Mouse (Mus musculus) intestine, embryonic 15.5 days (tissue): ENCODE measurements around the gene Cdk15. TPM values are rescaled to one million over a fixed set of nuclear protein-coding genes. Genes with fewer than 3 reads are reported as not detected.

Experiments
- ATAC-seq: fragments of 200-750 bp; cut with Nextera tagmentation; 2 replicates; pipeline ENCODE4 v1.8.0; 2017; ENCODE audit warnings: moderate TSS enrichment, moderate library complexity
- H3K27ac ChIP-seq: fragments of 300-500 bp; sonication (generic); 2 replicates; pipeline ENCODE4 v1.5.1; 2015; ENCODE audit warnings: mild to moderate bottlenecking, inconsistent platforms
- H3K27me3 ChIP-seq: fragments of 300-500 bp; sonication (generic); replicated peaks from 2 replicates; pipeline ENCODE4 v1.6.1; 2015; ENCODE audit warnings: inconsistent platforms
- H3K36me3 ChIP-seq: fragments of 300-500 bp; sonication (generic); 2 replicates; pipeline ENCODE4 v1.6.1; 2015; ENCODE audit warnings: inconsistent platforms
- H3K4me1 ChIP-seq: fragments of 300-500 bp; sonication (generic); replicated peaks from 2 replicates; pipeline ENCODE4 v1.6.1; 2015; ENCODE audit warnings: inconsistent platforms
- H3K4me2 ChIP-seq: fragments of 300-500 bp; sonication (generic); replicated peaks from 2 replicates; pipeline ENCODE4 v1.6.1; 2015; ENCODE audit warnings: mild to moderate bottlenecking, inconsistent platforms
- H3K4me3 ChIP-seq: fragments of 300-500 bp; sonication (generic); replicated peaks from 2 replicates; pipeline ENCODE4 v1.5.1; 2015; ENCODE audit warnings: inconsistent platforms
- H3K9ac ChIP-seq: fragments of 300-500 bp; sonication (generic); 2 replicates; pipeline ENCODE4 v1.6.1; 2015; ENCODE audit warnings: inconsistent platforms
- H3K9me3 ChIP-seq: fragments of 300-500 bp; sonication (generic); 2 replicates; pipeline ENCODE4 v1.6.1; 2016; ENCODE audit warnings: inconsistent platforms
- WGBS: fragments of 180-500 bp; shearing (Covaris S2); methylation state at CpG from one replicate; pipeline ENCODE4 v1.1.7; 2015; 5-methylcytosine and 5-hydroxymethylcytosine counted together
- polyA plus RNA-seq: library from polyadenylated mRNA; unstranded; fragments of >200 nt; fragmentation: Nextera tagmentation; extraction: Ambion mirVana; gene quantifications from 2 replicates; pipeline ENCODE4 v1.2.1, GENCODE M21; 2015

Cdk15 gene
- polyA plus RNA-seq, 1 experiment from 2014 or later: 0.20 TPM

GRCm38 (mm10) chr1:59237614-59238211 lies 19.0 kb upstream of the Cdk15 start:
- WGBS: under 1% methylated on average over 19 of the region's 19 CpGs
- ATAC-seq: peak; percentile 71
- peak overlapping the region; percentile 88 for H3K4me3 ChIP-seq

GRCm38 (mm10) chr1:59243770-59244169 lies 12.9 kb upstream of the Cdk15 start:
- Histone ChIP-seq H3K4me2 (no peak overlapping the region), H3K27ac (no peak overlapping the region), H3K9me3 (no peaks in the 10 kb centered on the region), H3K27me3 (no peaks in the 10 kb centered on the region), H3K4me1 (no peaks in the 10 kb centered on the region), H3K4me3 (no peak overlapping the region), H3K36me3 (no peaks in the 10 kb centered on the region), H3K9ac (no peak overlapping the region)
- ATAC-seq: no peak
- WGBS: 66% methylated on average over 2 of the region's 2 CpGs

More at GRCm38 (mm10) chr1:59237614-59238211, 19.0 kb upstream of the Cdk15 start:
- Histone ChIP-seq H3K27ac (peak overlapping the region; percentile 60; the same call in 1 of the 2 replicates), H3K27me3 (no peaks in the 10 kb centered on the region), H3K9ac (peak overlapping the region; percentile 56), H3K4me1 (no peaks in the 10 kb centered on the region), H3K9me3 (no peaks in the 10 kb centered on the region), H3K36me3 (no peaks in the 10 kb centered on the region), H3K4me2 (peak overlapping the region; percentile 82)

GRCm38 (mm10) chr1:59247602-59248001 lies 9.1 kb upstream of the Cdk15 start:
- WGBS: 8% methylated on average over 9 of the region's 9 CpGs
- Histone ChIP-seq H3K36me3 (no peaks in the 10 kb centered on the region), H3K4me1 (no peaks in the 10 kb centered on the region), H3K9me3 (no peaks in the 10 kb centered on the region), H3K27me3 (no peaks in the 10 kb centered on the region), H3K4me3 (no peak overlapping the region), H3K27ac (no peak overlapping the region), H3K4me2 (no peak overlapping the region), H3K9ac (no peak overlapping the region)
- peak; percentile 47; the same call in 1 of the 2 replicates for ATAC-seq

GRCm38 (mm10) chr1:59252762-59253161 lies 3.9 kb upstream of the Cdk15 start:
- Histone ChIP-seq H3K4me1 (no peaks in the 10 kb centered on the region), H3K9me3 (no peaks in the 10 kb centered on the region), H3K36me3 (no peaks in the 10 kb centered on the region), H3K4me3 (0 out of 2 replicates have a peak overlapping the region, but pooled peaks have one; percentile 4), H3K9ac (no peak overlapping the region), H3K27ac (no peak overlapping the region), H3K4me2 (peak overlapping the region; percentile 53; the same call in 1 of the 2 replicates), H3K27me3 (no peaks in the 10 kb centered on the region)
- WGBS: 4% methylated on average over 4 of the region's 7 CpGs
- 0 out of 2 replicates have a peak, but pooled peaks have one; percentile 67 for ATAC-seq

GRCm38 (mm10) chr1:59253301-59253909 lies 3.3 kb upstream of the Cdk15 start:
- Histone ChIP-seq H3K4me1 (no peaks in the 10 kb centered on the region), H3K4me3 (peak overlapping the region; percentile 17), H3K27ac (no peak overlapping the region), H3K9me3 (no peaks in the 10 kb centered on the region), H3K4me2 (peak overlapping the region; percentile 53), H3K9ac (no peak overlapping the region), H3K36me3 (no peaks in the 10 kb centered on the region), H3K27me3 (no peaks in the 10 kb centered on the region)
- peak; percentile 34; the same call in 1 of the 2 replicates for ATAC-seq
- 6% methylated on average over 15 of the region's 18 CpGs for WGBS

GRCm38 (mm10) chr1:59257736-59258135 lies 1.0 kb downstream of the Cdk15 start:
- Histone ChIP-seq H3K36me3 (no peaks in the 10 kb centered on the region), H3K4me3 (no peak overlapping the region), H3K9ac (no peak overlapping the region), H3K9me3 (no peaks in the 10 kb centered on the region), H3K27ac (no peak overlapping the region), H3K4me2 (no peak overlapping the region), H3K27me3 (no peaks in the 10 kb centered on the region), H3K4me1 (no peaks in the 10 kb centered on the region)
- 68% methylated on average over 3 of the region's 3 CpGs for WGBS
- ATAC-seq: no peak

- WGBS: 55% methylated on average over 8 of the region's 8 CpGs
- Histone ChIP-seq H3K4me2 (no peak overlapping the region), H3K9me3 (no peaks in the 10 kb centered on the region)
These were observed 12.2 kb downstream of the Cdk15 start for GRCm38 (mm10) chr1:59268931-59269330.

GRCm38 (mm10) chr1:59269466-59269865 lies 12.8 kb downstream of the Cdk15 start:
- H3K4me2 ChIP-seq: no peak overlapping the region
- WGBS: 84% methylated on average over 6 of the region's 6 CpGs
- no peak overlapping the region for H3K4me3 ChIP-seq
- H3K9me3 ChIP-seq: no peaks in the 10 kb centered on the region
- no peaks in the 10 kb centered on the region for H3K36me3 ChIP-seq
- no peaks in the 10 kb centered on the region for H3K27me3 ChIP-seq
- H3K9ac ChIP-seq: no peak overlapping the region
- H3K27ac ChIP-seq: no peak overlapping the region
- H3K4me1 ChIP-seq: 0 out of 2 replicates have a peak, but pooled peaks cover 9% of the 10 kb centered on the region
- ATAC-seq: no peak

More at GRCm38 (mm10) chr1:59268931-59269330, 12.2 kb downstream of the Cdk15 start:
- Histone ChIP-seq H3K27me3 (no peaks in the 10 kb centered on the region), H3K36me3 (no peaks in the 10 kb centered on the region), H3K4me1 (0 out of 2 replicates have a peak, but pooled peaks cover 9% of the 10 kb centered on the region), H3K27ac (no peak overlapping the region), H3K4me3 (no peak overlapping the region), H3K9ac (no peak overlapping the region)
- no peak for ATAC-seq

GRCm38 (mm10) chr1:59269951-59270689 lies 13.4 kb downstream of the Cdk15 start:
- 0 out of 2 replicates have a peak, but pooled peaks cover 9% of the 10 kb centered on the region for H3K4me1 ChIP-seq

GRCm38 (mm10) chr1:59272189-59272588 lies 15.5 kb downstream of the Cdk15 start:
- Histone ChIP-seq H3K4me2 (no peak overlapping the region), H3K9me3 (no peaks in the 10 kb centered on the region), H3K27ac (no peak overlapping the region), H3K9ac (no peak overlapping the region), H3K36me3 (no peaks in the 10 kb centered on the region), H3K27me3 (no peaks in the 10 kb centered on the region), H3K4me1 (0 out of 2 replicates have a peak, but pooled peaks cover 9% of the 10 kb centered on the region), H3K4me3 (no peak overlapping the region)
- WGBS: 66% methylated on average over 3 of the region's 3 CpGs
- ATAC-seq: no peak

More at GRCm38 (mm10) chr1:59269951-59270689, 13.4 kb downstream of the Cdk15 start:
- Histone ChIP-seq H3K9me3 (no peaks in the 10 kb centered on the region), H3K4me3 (no peak overlapping the region), H3K9ac (no peak overlapping the region), H3K27ac (no peak overlapping the region), H3K36me3 (no peaks in the 10 kb centered on the region), H3K4me2 (no peak overlapping the region), H3K27me3 (no peaks in the 10 kb centered on the region)
- WGBS: 42% methylated on average over 20 of the region's 20 CpGs
- no peak for ATAC-seq

- WGBS: 85% methylated on average over 5 of the region's 5 CpGs
- Histone ChIP-seq H3K9me3 (no peaks in the 10 kb centered on the region), H3K27ac (no peak overlapping the region), H3K36me3 (no peaks in the 10 kb centered on the region), H3K4me3 (no peak overlapping the region), H3K9ac (no peak overlapping the region), H3K4me2 (no peak overlapping the region), H3K4me1 (no peaks in the 10 kb centered on the region), H3K27me3 (no peaks in the 10 kb centered on the region)
- no peak for ATAC-seq
These were observed 29.2 kb downstream of the Cdk15 start for GRCm38 (mm10) chr1:59285880-59286279.

GRCm38 (mm10) chr1:59286316-59286850 lies 29.7 kb downstream of the Cdk15 start:
- H3K9me3 ChIP-seq: no peaks in the 10 kb centered on the region
- no peak overlapping the region for H3K9ac ChIP-seq
- H3K36me3 ChIP-seq: no peaks in the 10 kb centered on the region
- ATAC-seq: no peak
- no peaks in the 10 kb centered on the region for H3K27me3 ChIP-seq
- H3K4me2 ChIP-seq: no peak overlapping the region
- no peaks in the 10 kb centered on the region for H3K4me1 ChIP-seq
- no peak overlapping the region for H3K27ac ChIP-seq
- no peak overlapping the region for H3K4me3 ChIP-seq
- 72% methylated on average over 13 of the region's 13 CpGs for WGBS
